Mouse (Mus musculus) regulatory T cell (primary cell): ENCODE results near the gene Flcn.
"Not testable (repeated sequence)": the region's sequence is repeated elsewhere in the genome, so short reads cannot be mapped to it uniquely, and the experiment has no call there.

Experiments
- in situ Hi-C: fragments of 300-600 bp; cut with MboI, MseI; formaldehyde crosslinking; loops from one replicate; pipeline ENCODE4 v1.15.1; 2025; ENCODE audit warnings: high pct_unique_total_duplicates

The Flcn gene

GRCm38 (mm10) chr11:59809670-59810474, at the start of gene Flcn:
TSS of gene Flcn (minus strand) at chr11:59810016.
- in situ Hi-C loops, result no loop called here

- in situ Hi-C loops, result no loop called here
These were observed 43.0 kb upstream of the Flcn start for GRCm38 (mm10) chr11:59852865-59853264.

GRCm38 (mm10) chr11:59847891-59848884, 38.4 kb upstream of the Flcn start:
- in situ Hi-C loops, result no loop called here

- in situ Hi-C loops, result no loop called here
These were observed 37.3 kb upstream of the Flcn start for GRCm38 (mm10) chr11:59847131-59847530.

GRCm38 (mm10) chr11:59846311-59846710, 36.5 kb upstream of the Flcn start:
- in situ Hi-C loops, result no loop called here

- in situ Hi-C loops, result no loop called here
These were observed 29.8 kb upstream of the Flcn start, which contains the start of gene Cops3 for GRCm38 (mm10) chr11:59839459-59840126. TSS of gene Cops3 (minus strand) at chr11:59839838.

GRCm38 (mm10) chr11:59839008-59839458, 29.2 kb upstream of the Flcn start, which contains the start of gene Nt5m:
TSS of gene Nt5m (plus strand) at chr11:59839447.
- in situ Hi-C loops, result no loop called here

GRCm38 (mm10) chr11:59838426-59838825, 28.6 kb upstream of the Flcn start:
- in situ Hi-C loops, result no loop called here

- in situ Hi-C loops, result not testable (repeated sequence)
These were observed 28.0 kb upstream of the Flcn start for GRCm38 (mm10) chr11:59837789-59838188.

GRCm38 (mm10) chr11:59821625-59822024, 11.8 kb upstream of the Flcn start:
- in situ Hi-C loops, result no loop called here

GRCm38 (mm10) chr11:59817916-59818315, 8.1 kb upstream of the Flcn start:
- in situ Hi-C loops, result no loop called here

- in situ Hi-C loops, result no loop called here
These were observed 5.8 kb upstream of the Flcn start for GRCm38 (mm10) chr11:59815482-59816065.

GRCm38 (mm10) chr11:59814936-59815335, 5.1 kb upstream of the Flcn start:
- in situ Hi-C loops, result no loop called here

- in situ Hi-C loops, result no loop called here
These were observed 4.5 kb upstream of the Flcn start for GRCm38 (mm10) chr11:59814311-59814710.

GRCm38 (mm10) chr11:59813276-59813675, 3.5 kb upstream of the Flcn start:
- in situ Hi-C loops, result no loop called here

- in situ Hi-C loops, result no loop called here
These were observed 1.4 kb upstream of the Flcn start for GRCm38 (mm10) chr11:59811211-59811610.

GRCm38 (mm10) chr11:59810480-59811158, 803 bp upstream of the Flcn start:
- in situ Hi-C loops, result no loop called here

GRCm38 (mm10) chr11:59809071-59809669, 646 bp downstream of the Flcn start:
- in situ Hi-C loops, result no loop called here

- in situ Hi-C loops, result no loop called here
These were observed 1.5 kb downstream of the Flcn start for GRCm38 (mm10) chr11:59808170-59808960.
